Mouse (Mus musculus) heart, embryonic 14.5 days (tissue): ENCODE results near the gene Tipin. TPM values are rescaled to one million over a fixed set of nuclear protein-coding genes. Genes with fewer than 3 reads are reported as not detected.

Experiments used
- ATAC-seq: fragments of 200-750 bp; cut with Nextera tagmentation; 2 replicates; pipeline ENCODE4 v1.8.0; 2017; ENCODE audit warnings: low read depth, moderate TSS enrichment; ENCODE audit not compliant: insufficient number of reproducible peaks, insufficient read depth, low FRiP score
- H3K27ac ChIP-seq, 2 experiments: fragments of 200-500 bp in 1 of 2; fragments of 300-500 bp in 1 of 2; sonication (generic) in 1 of 2; replicated peaks in 1 of 2; 2 replicates each; pipeline ENCODE4 v1.5.1; 2012 to 2014; ENCODE audit warnings: low read depth in 2 of 2, low read length in 2 of 2, control low read depth in 1 of 2, mild to moderate bottlenecking in 1 of 2, mixed read lengths in 1 of 2; ENCODE audit not compliant: control insufficient read depth in 1 of 2, insufficient read depth in 1 of 2
- H3K27me3 ChIP-seq: fragments of 300-500 bp; sonication (generic); 2 replicates; pipeline ENCODE4 v1.6.1; 2014; ENCODE audit warnings: mild to moderate bottlenecking, low read length, control low read depth; ENCODE audit not compliant: control insufficient read depth, insufficient read depth
- H3K36me3 ChIP-seq: fragments of 300-500 bp; sonication (generic); 2 replicates; pipeline ENCODE4 v1.6.1; 2014; ENCODE audit warnings: mild to moderate bottlenecking, control low read depth, low read length, mixed read lengths; ENCODE audit not compliant: control insufficient read depth, insufficient read depth
- H3K4me1 ChIP-seq, 2 experiments: fragments of 200-500 bp in 1 of 2; fragments of 300-500 bp in 1 of 2; sonication (generic) in 1 of 2; 2 replicates each; pipeline ENCODE4 v1.6.1; 2012 to 2014; ENCODE audit warnings: low read length in 2 of 2, control low read depth in 1 of 2, mixed read lengths in 1 of 2; ENCODE audit not compliant: control insufficient read depth in 2 of 2, insufficient read depth in 2 of 2
- H3K4me2 ChIP-seq: fragments of 300-500 bp; sonication (generic); 2 replicates; pipeline ENCODE4 v1.6.1; 2014; ENCODE audit warnings: mild to moderate bottlenecking, low read length
- H3K4me3 ChIP-seq, 2 experiments: fragments of 200-500 bp in 1 of 2; fragments of 300-500 bp in 1 of 2; sonication (generic) in 1 of 2; 2 replicates each; pipeline ENCODE4 v1.5.1; 2012 to 2014; ENCODE audit warnings: low read length in 2 of 2, mild to moderate bottlenecking in 2 of 2, control low read depth in 1 of 2, low read depth in 1 of 2, moderate library complexity in 1 of 2; ENCODE audit not compliant: control insufficient read depth in 1 of 2, insufficient read depth in 1 of 2
- H3K9ac ChIP-seq: fragments of 300-500 bp; sonication (generic); 2 replicates; pipeline ENCODE4 v1.6.1; 2014; ENCODE audit warnings: mild to moderate bottlenecking, low read length
- H3K9me3 ChIP-seq: fragments of 300-500 bp; sonication (generic); 2 replicates; pipeline ENCODE4 v1.6.1; 2016; ENCODE audit warnings: low read length, control low read depth; ENCODE audit not compliant: control insufficient read depth
- WGBS: fragments of 180-500 bp; shearing (Covaris S2); extraction: QIAGEN DNeasy Blood & Tissue Kit; methylation state at CpG from one replicate; pipeline ENCODE4 v1.1.7; 2014; 5-methylcytosine and 5-hydroxymethylcytosine counted together
- polyA plus RNA-seq: library from polyadenylated mRNA; unstranded; fragments of >200 nt; fragmentation: Nextera tagmentation; extraction: Ambion mirVana; gene quantifications from 2 replicates; pipeline ENCODE4 v1.2.1, GENCODE M21; 2014

The Tipin gene
- polyA plus RNA-seq, 1 experiment from 2014 or later = 119 TPM

GRCm38 (mm10) chr9:64272611-64273010, 8.8 kb upstream of the Tipin start:
- Histone ChIP-seq H3K4me3 (no peak overlapping the region), H3K27me3 (no peaks in the 10 kb centered on the region), H3K9me3 (no peaks in the 10 kb centered on the region), H3K36me3 (no peaks in the 10 kb centered on the region), H3K4me2 (no peak overlapping the region), H3K9ac (no peak overlapping the region), H3K27ac (no peak overlapping the region), H3K4me1 (no peaks in the 10 kb centered on the region)
- no peak for ATAC-seq
- WGBS = 26% methylated on average over 7 of the region's 7 CpGs

- H3K27ac ChIP-seq = no peak overlapping the region
- H3K4me1 ChIP-seq = no peaks in the 10 kb centered on the region
- no peaks in the 10 kb centered on the region for H3K36me3 ChIP-seq
- no peak overlapping the region for H3K9ac ChIP-seq
- 69% methylated on average over 4 of the region's 4 CpGs for WGBS
- H3K4me2 ChIP-seq = no peak overlapping the region
- H3K4me3 ChIP-seq = no peak overlapping the region
- ATAC-seq = no peak
- H3K9me3 ChIP-seq = no peaks in the 10 kb centered on the region
- H3K27me3 ChIP-seq = no peaks in the 10 kb centered on the region
These were observed 7.6 kb upstream of the Tipin start for GRCm38 (mm10) chr9:64273757-64274156.

GRCm38 (mm10) chr9:64274291-64274690, 7.1 kb upstream of the Tipin start:
- H3K9ac ChIP-seq = no peak overlapping the region
- H3K27me3 ChIP-seq = no peaks in the 10 kb centered on the region
- no peak for ATAC-seq
- no peak overlapping the region for H3K4me3 ChIP-seq
- H3K4me2 ChIP-seq = no peak overlapping the region
- WGBS = 74% methylated on average over 4 of the region's 4 CpGs
- no peaks in the 10 kb centered on the region for H3K36me3 ChIP-seq
- no peaks in the 10 kb centered on the region for H3K4me1 ChIP-seq
- no peaks in the 10 kb centered on the region for H3K9me3 ChIP-seq
- no peak overlapping the region for H3K27ac ChIP-seq

- Histone ChIP-seq H3K4me1 (no peaks in the 10 kb centered on the region), H3K9me3 (no peaks in the 10 kb centered on the region), H3K4me2 (no peak overlapping the region), H3K27me3 (no peaks in the 10 kb centered on the region), H3K4me3 (no peak overlapping the region), H3K9ac (no peak overlapping the region), H3K27ac (no peak overlapping the region), H3K36me3 (no peaks in the 10 kb centered on the region)
- no peak for ATAC-seq
- WGBS = 62% methylated on average over 1 of the region's 1 CpGs
These were observed 6.5 kb upstream of the Tipin start for GRCm38 (mm10) chr9:64274919-64275318.

- WGBS = 56% methylated on average over 8 of the region's 8 CpGs
- no peak for ATAC-seq
- Histone ChIP-seq H3K9ac (no peak overlapping the region), H3K4me3 (no peak overlapping the region), H3K4me1 (peaks cover 3 to 8% of the 10 kb centered on the region in 2 experiments; a peak in 3 of 4 replicates), H3K4me2 (no peak overlapping the region), H3K36me3 (no peaks in the 10 kb centered on the region), H3K27ac (no peak overlapping the region), H3K9me3 (no peaks in the 10 kb centered on the region), H3K27me3 (no peaks in the 10 kb centered on the region)
These were observed 3.7 kb upstream of the Tipin start for GRCm38 (mm10) chr9:64277706-64278105.

- Histone ChIP-seq H3K9ac (no peak overlapping the region), H3K4me3 (no peak overlapping the region), H3K9me3 (no peaks in the 10 kb centered on the region), H3K36me3 (no peaks in the 10 kb centered on the region), H3K27ac (no peak overlapping the region), H3K4me1 (peaks cover 3 to 10% of the 10 kb centered on the region in 2 experiments; a peak in 3 of 4 replicates), H3K27me3 (no peaks in the 10 kb centered on the region), H3K4me2 (no peak overlapping the region)
- WGBS = 90% methylated on average over 6 of the region's 6 CpGs
- no peak for ATAC-seq
These were observed 2.6 kb upstream of the Tipin start for GRCm38 (mm10) chr9:64278665-64279310.

GRCm38 (mm10) chr9:64281781-64282178, 399 bp downstream of the Tipin start:
- 0% methylated on average over 24 of the region's 24 CpGs for WGBS
- ATAC-seq = peak; percentile 87
- H3K9ac ChIP-seq = peak overlapping the region; percentile 89

More at GRCm38 (mm10) chr9:64281781-64282178, 399 bp downstream of the Tipin start:
- Histone ChIP-seq H3K36me3 (peaks cover 4% of the 10 kb centered on the region; the same call in 1 of the 2 replicates), H3K27ac (peak overlapping the region; percentile 84 to 85), H3K4me3 (peak overlapping the region; percentile 68 to 74), H3K4me1 (peaks cover 3 to 10% of the 10 kb centered on the region in 2 experiments; a peak in 3 of 4 replicates), H3K27me3 (no peaks in the 10 kb centered on the region), H3K4me2 (peak overlapping the region; percentile 72), H3K9me3 (no peaks in the 10 kb centered on the region)
